Mouse (Mus musculus) CH12.LX (cell line): ENCODE measurements at regions not wholly inside any gene's neighbourhood (a gene's known extent, or its start where the extent isn't known, plus 50 kb on each side); places are given as distances from the start of the nearest gene placed in this dataset.

Source experiments
- DNase-seq: peaks from one replicate; pipeline ENCODE4 v3.0.0-alpha.2; 2013; ENCODE audit errors: extremely low read depth
- H3K27ac ChIP-seq: 2 replicates; pipeline ENCODE4 v1.5.1; 2012; ENCODE audit warnings: low read depth, mild to moderate bottlenecking, control low read depth, moderate library complexity; ENCODE audit not compliant: insufficient read depth
- H3K27me3 ChIP-seq: replicated peaks from 2 replicates; pipeline ENCODE3; 2012; ENCODE audit warnings: inconsistent platforms
- H3K36me3 ChIP-seq, 2 experiments: replicated peaks in 1 of 2; 2 replicates each; pipeline versions ENCODE3 to v1.6.1; 2012; ENCODE audit warnings: inconsistent platforms in 1 of 2, low read length in 1 of 2, mild to moderate bottlenecking in 1 of 2, mixed read lengths in 1 of 2, moderate library complexity in 1 of 2; ENCODE audit not compliant: control insufficient read depth in 1 of 2, insufficient read depth in 1 of 2
- H3K4me1 ChIP-seq, 2 experiments: 2 replicates each; pipeline ENCODE4 v1.6.1; 2012; ENCODE audit warnings: inconsistent platforms in 1 of 2, moderate library complexity in 1 of 2; ENCODE audit not compliant: insufficient read depth in 2 of 2, control insufficient read depth in 1 of 2
- H3K4me2 ChIP-seq: 2 replicates; pipeline ENCODE4 v1.6.1; 2012; ENCODE audit warnings: low read depth, mild to moderate bottlenecking, control low read depth; ENCODE audit not compliant: poor library complexity, insufficient read depth, severe bottlenecking
- H3K4me3 ChIP-seq, 3 experiments: fragments of 150-350 bp in 1 of 3; sonication (generic) in 1 of 3; replicated peaks in 1 of 3; 2 replicates each; pipeline versions ENCODE3 to v1.5.1; 2011 to 2012; ENCODE audit warnings: low read depth in 2 of 3, low read length in 2 of 3, mild to moderate bottlenecking in 2 of 3, moderate library complexity in 2 of 3, control low read depth in 1 of 3, improper control_type of control experiment in 1 of 3, inconsistent platforms in 1 of 3, mixed read lengths in 1 of 3; ENCODE audit not compliant: poor library complexity in 1 of 3
- H3K79me2 ChIP-seq: replicated peaks from 2 replicates; pipeline ENCODE4 v1.6.1; 2012; ENCODE audit warnings: mild to moderate bottlenecking, moderate library complexity; ENCODE audit not compliant: control insufficient read depth, poor library complexity, insufficient read depth, severe bottlenecking; ENCODE audit errors: extremely low read depth
- H3K9ac ChIP-seq: 2 replicates; pipeline ENCODE4 v1.6.1; 2012; ENCODE audit warnings: low read depth, mild to moderate bottlenecking, control low read depth, moderate library complexity; ENCODE audit not compliant: insufficient read depth
- H3K9me3 ChIP-seq: replicated peaks from 2 replicates; pipeline ENCODE3; 2012; ENCODE audit warnings: low read length, inconsistent platforms, mixed read lengths
- CHD1 ChIP-seq: IDR thresholded peaks from 2 replicates; pipeline ENCODE4 v1.6.1; 2012; ENCODE audit warnings: low read depth, low read length, improper control_type of control experiment, inconsistent platforms
- CHD2 ChIP-seq: IDR thresholded peaks from 2 replicates; pipeline ENCODE4 v1.6.1; 2011; ENCODE audit warnings: low read length, improper control_type of control experiment
- E2F4 ChIP-seq: IDR thresholded peaks from 2 replicates; pipeline ENCODE4 v1.6.1; 2011; ENCODE audit warnings: low read depth, low read length, improper control_type of control experiment; ENCODE audit not compliant: insufficient replicate concordance
- ELF1 ChIP-seq: IDR thresholded peaks from 2 replicates; pipeline ENCODE4 v1.6.1; 2014; ENCODE audit warnings: low read depth, mild to moderate bottlenecking, inconsistent platforms, low read length, improper control_type of control experiment
- ETS1 ChIP-seq: conservative IDR thresholded peaks from 2 replicates; pipeline ENCODE4 v1.6.1; 2012; ENCODE audit warnings: low read depth, mild to moderate bottlenecking, inconsistent platforms, low read length, improper control_type of control experiment, moderate library complexity
- HCFC1 ChIP-seq: IDR thresholded peaks from 2 replicates; pipeline ENCODE4 v1.6.1; 2012; ENCODE audit warnings: low read depth, mild to moderate bottlenecking, inconsistent platforms, low read length, improper control_type of control experiment
- IRF4 ChIP-seq: IDR thresholded peaks from 2 replicates; pipeline ENCODE4 v1.6.1; 2014; ENCODE audit warnings: low read depth, mild to moderate bottlenecking, inconsistent platforms, low read length, improper control_type of control experiment
- JUN ChIP-seq: IDR thresholded peaks from 2 replicates; pipeline ENCODE4 v1.6.1; 2011; ENCODE audit warnings: low read depth, mild to moderate bottlenecking, low read length, improper control_type of control experiment, moderate library complexity; ENCODE audit not compliant: insufficient read depth
- JUND ChIP-seq: conservative IDR thresholded peaks from 2 replicates; pipeline ENCODE4 v1.6.1; 2011; ENCODE audit warnings: low read depth, low read length, improper control_type of control experiment
- KAT2A ChIP-seq: IDR thresholded peaks from 2 replicates; pipeline ENCODE4 v1.6.1; 2012; ENCODE audit warnings: low read length, improper control_type of control experiment, inconsistent platforms; ENCODE audit not compliant: insufficient replicate concordance
- MAZ ChIP-seq: IDR thresholded peaks from 2 replicates; pipeline ENCODE4 v1.6.1; 2012; ENCODE audit warnings: low read depth, mild to moderate bottlenecking, inconsistent platforms, low read length, improper control_type of control experiment, moderate library complexity
- MXI1 ChIP-seq: IDR thresholded peaks from 2 replicates; pipeline ENCODE4 v1.6.1; 2011; ENCODE audit warnings: mild to moderate bottlenecking, low read depth, low read length, improper control_type of control experiment
- MYC ChIP-seq: IDR thresholded peaks from 2 replicates; pipeline ENCODE4 v1.6.1; 2011; ENCODE audit warnings: low read depth, mild to moderate bottlenecking, improper control_type of control experiment, low read length
- PAX5 ChIP-seq: IDR thresholded peaks from 2 replicates; pipeline ENCODE4 v1.6.1; 2012; ENCODE audit warnings: low read length, inconsistent platforms, mixed read lengths
- POLR2A ChIP-seq: IDR thresholded peaks from 2 replicates; pipeline ENCODE4 v1.6.1; 2011; ENCODE audit warnings: low read depth, mild to moderate bottlenecking, improper control_type of control experiment, low read length
- POLR2AphosphoS2 ChIP-seq: IDR thresholded peaks from 2 replicates; pipeline ENCODE4 v1.6.1; 2011; ENCODE audit warnings: low read depth, low read length, improper control_type of control experiment
- RAD21 ChIP-seq: IDR thresholded peaks from 2 replicates; pipeline ENCODE4 v1.6.1; 2011; ENCODE audit warnings: low read depth, mild to moderate bottlenecking, low read length, improper control_type of control experiment, moderate library complexity
- SMC3 ChIP-seq: IDR thresholded peaks from 2 replicates; pipeline ENCODE4 v1.6.1; 2011; ENCODE audit warnings: low read depth, low read length, improper control_type of control experiment
- ZC3H11A ChIP-seq: IDR thresholded peaks from 2 replicates; pipeline ENCODE4 v1.6.1; 2012; ENCODE audit warnings: low read depth, mild to moderate bottlenecking, inconsistent platforms, low read length, improper control_type of control experiment
- ZKSCAN1 ChIP-seq: IDR thresholded peaks from 2 replicates; pipeline ENCODE4 v1.6.1; 2012; ENCODE audit warnings: low read depth, inconsistent platforms, low read length, improper control_type of control experiment, borderline replicate concordance
- ZNF384 ChIP-seq: IDR thresholded peaks from 2 replicates; pipeline ENCODE4 v1.6.1; 2012; ENCODE audit warnings: low read depth, low read length, improper control_type of control experiment, inconsistent platforms
- dilution Hi-C: fragments of 300-500 bp; cut with MboI; formaldehyde crosslinking; loops from 2 replicates; pipeline ENCODE4 v1.14.3; 2020; ENCODE audit warnings: low sequenced_read_pairs; ENCODE audit not compliant: extremely low pct_unique_long_range_greater_than_20kb, extremely low pct_ligation_motif_present
- in situ Hi-C: fragments of 300-500 bp; cut with MboI; formaldehyde crosslinking; loops from 3 replicates; pipeline ENCODE4 v1.14.3; 2019; ENCODE audit warnings: low sequenced_read_pairs, low pct_ligation_motif_present, low pct_unique_long_range_greater_than_20kb, mixed read lengths

DNA sequence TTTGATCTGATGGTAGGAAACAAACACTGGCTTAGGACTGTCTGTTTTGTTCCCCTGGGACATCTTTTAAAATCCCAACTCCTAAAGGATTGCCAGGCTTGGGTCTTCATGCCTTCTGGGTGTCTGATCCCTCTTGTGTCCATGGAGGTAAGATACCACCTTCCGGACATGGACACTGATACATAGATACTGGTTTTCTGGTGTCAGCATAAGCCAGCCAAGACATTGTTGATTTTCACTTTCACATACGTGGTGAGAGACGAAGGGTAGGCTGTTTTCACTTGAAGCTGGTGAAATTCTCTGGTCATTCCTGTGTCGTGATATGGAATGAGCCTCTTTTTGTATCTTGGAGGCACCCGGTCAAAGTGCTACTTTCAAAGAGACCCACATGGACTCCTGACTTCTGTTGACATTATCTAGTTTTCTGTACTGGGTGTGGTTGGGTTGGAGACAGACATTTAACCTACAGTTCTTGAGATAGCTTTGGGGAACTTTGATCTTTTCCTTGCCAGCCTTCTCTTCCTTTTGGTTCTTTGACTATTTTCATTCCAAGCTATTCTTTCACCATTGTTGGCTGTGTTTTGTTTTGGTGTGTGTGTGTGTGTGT lies 79.5 kb downstream of the Car2 start:
- H3K27ac ChIP-seq, result no peak overlapping the region
- TF ChIP-seq IRF4 (no peak), ELF1 (no peak), KAT2A (no peak), CHD2 (no peak), POLR2A (no peak), HCFC1 (no peak), RAD21 (no peak), JUND (no peak), ZNF384 (no peak), SMC3 (no peak), ETS1 (no peak), POLR2AphosphoS2 (no peak)
- TF ChIP-seq, all 38 proteins: peak for 0
- H3K9ac ChIP-seq, result 0 out of 2 replicates have a peak overlapping the region, but pooled peaks have one; percentile 33
- H3K36me3 ChIP-seq, result no peaks in the 10 kb centered on the region
- dilution Hi-C loops (no loop called here), in situ Hi-C loops (no loop called here)
- H3K79me2 ChIP-seq, result no peaks in the 10 kb centered on the region
- no peak for DNase-seq
- H3K4me1 ChIP-seq, result peaks cover 0 to 2% of the 10 kb centered on the region in 2 experiments; a peak in 1 of 4 replicates
- no peaks in the 10 kb centered on the region for H3K27me3 ChIP-seq
- H3K4me2 ChIP-seq, result peak overlapping the region; percentile 82
- no peak overlapping the region for H3K4me3 ChIP-seq
- no peaks in the 10 kb centered on the region for H3K9me3 ChIP-seq

DNA sequence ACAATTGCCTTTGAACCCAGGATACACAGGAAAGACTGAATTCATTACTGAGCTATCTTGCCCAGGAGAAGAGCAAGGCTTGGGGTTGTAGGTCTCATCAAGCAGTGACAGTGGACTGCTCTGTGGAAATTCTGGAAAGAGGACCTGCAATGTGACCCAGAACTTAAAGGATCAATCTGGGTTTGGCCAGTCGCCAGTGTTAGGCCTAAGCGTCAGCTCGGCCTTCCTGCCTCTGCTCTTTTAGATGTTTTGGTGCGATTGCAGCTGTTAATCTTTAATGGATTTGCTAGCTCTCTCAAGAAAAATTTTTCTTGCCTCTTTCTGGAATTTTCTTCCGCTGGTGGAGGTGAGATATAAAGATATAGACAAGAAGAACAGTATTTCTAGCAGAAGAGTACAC lies 81.2 kb downstream of the Car2 start:
- H3K9me3 ChIP-seq, result no peaks in the 10 kb centered on the region
- H3K9ac ChIP-seq, result no peak overlapping the region
- no peak for TF ChIP-seq ZKSCAN1
- no peak for TF ChIP-seq PAX5
- no peak for TF ChIP-seq ZNF384
- no peak for TF ChIP-seq CHD1
- TF ChIP-seq E2F4, result no peak
- TF ChIP-seq JUND, result no peak
- no peak for TF ChIP-seq MYC
- TF ChIP-seq MAZ, result no peak
- TF ChIP-seq MXI1, result no peak
- TF ChIP-seq JUN, result no peak
- no peak for TF ChIP-seq IRF4
- no peak for TF ChIP-seq SMC3
- TF ChIP-seq ZC3H11A, result no peak
- no peaks in the 10 kb centered on the region for H3K27me3 ChIP-seq
- H3K79me2 ChIP-seq, result no peaks in the 10 kb centered on the region
- no peaks in the 10 kb centered on the region for H3K36me3 ChIP-seq
- no peak overlapping the region for H3K4me2 ChIP-seq
- dilution Hi-C loops (no loop called here), in situ Hi-C loops (no loop called here)
- H3K4me1 ChIP-seq, result peaks cover 0 to 2% of the 10 kb centered on the region in 2 experiments; a peak in 1 of 4 replicates
- DNase-seq, result no peak
- no peak overlapping the region for H3K4me3 ChIP-seq
- no peak overlapping the region for H3K27ac ChIP-seq
